Mouse (Mus musculus) C2C12 (cell line): Measurements from ENCODE around the gene Shisal2a. TPM values are rescaled to one million over a fixed set of nuclear protein-coding genes. Genes with fewer than 3 reads are reported as not detected.

Source experiments
- H3K27me3 ChIP-seq: one replicate; pipeline ENCODE4 v1.6.1; 2011; ENCODE audit not compliant: control insufficient read depth, insufficient read depth, insufficient read length
- H3K36me3 ChIP-seq: one replicate; pipeline ENCODE4 v1.6.1; 2011; ENCODE audit not compliant: control insufficient read depth, insufficient read depth
- H3K4me3 ChIP-seq: one replicate; pipeline ENCODE4 v1.5.1; 2011; ENCODE audit warnings: mild to moderate bottlenecking, control low read depth; ENCODE audit not compliant: poor library complexity, insufficient read depth, severe bottlenecking
- H3K79me2 ChIP-seq: one replicate; pipeline ENCODE4 v1.6.1; 2011; ENCODE audit not compliant: control insufficient read depth, insufficient read depth
- H3K79me3 ChIP-seq: one replicate; pipeline ENCODE4 v1.6.1; 2011; ENCODE audit warnings: low read depth, control low read depth
- H3ac ChIP-seq: one replicate; pipeline ENCODE3; 2011; ENCODE audit warnings: low read depth; ENCODE audit not compliant: control insufficient read depth, insufficient read length
- CEBPB ChIP-seq: IDR thresholded peaks from one replicate; pipeline ENCODE4 v1.6.1; 2011; ENCODE audit warnings: low read depth, mild to moderate bottlenecking, control low read depth, moderate library complexity
- CTCF ChIP-seq: IDR thresholded peaks from one replicate; pipeline ENCODE4 v1.5.1; 2011; ENCODE audit not compliant: control insufficient read depth, insufficient read depth, insufficient read length
- FOSL1 ChIP-seq: IDR thresholded peaks from one replicate; pipeline ENCODE4 v1.8.0; 2011; ENCODE audit warnings: mild to moderate bottlenecking, low read length; ENCODE audit not compliant: poor library complexity, insufficient read depth, severe bottlenecking
- MAX ChIP-seq: IDR thresholded peaks from one replicate; pipeline ENCODE4 v1.6.1; 2011; ENCODE audit warnings: mild to moderate bottlenecking, control low read depth
- MYOD1 ChIP-seq: IDR thresholded peaks from one replicate; pipeline ENCODE4 v1.6.1; 2011; ENCODE audit warnings: low read depth; ENCODE audit not compliant: control insufficient read depth, insufficient read length
- MYOG ChIP-seq: IDR thresholded peaks from one replicate; pipeline ENCODE4 v1.6.1; 2011; ENCODE audit not compliant: control insufficient read depth, insufficient read length; ENCODE audit errors: extremely low read depth
- USF1 ChIP-seq: IDR thresholded peaks from one replicate; pipeline ENCODE4 v1.6.1; 2011; ENCODE audit warnings: low read depth, mild to moderate bottlenecking, control low read depth, moderate library complexity
- polyA plus RNA-seq: library from polyadenylated mRNA; unstranded; fragments of >200 nt; fragmentation: generic; extraction: Trizol; gene quantifications from one replicate; pipeline ENCODE4 v1.2.1, GENCODE M21; 2012; ENCODE audit warnings: missing spikeins

Shisal2a gene
- polyA plus RNA-seq, 1 experiment = not detected

- Histone ChIP-seq H3ac (no peak overlapping the region), H3K36me3 (no peaks in the 10 kb centered on the region), H3K79me3 (no peaks in the 10 kb centered on the region), H3K4me3 (no peak overlapping the region), H3K27me3 (no peaks in the 10 kb centered on the region), H3K79me2 (no peaks in the 10 kb centered on the region)
- TF ChIP-seq CEBPB (no peak), FOSL1 (no peak), USF1 (no peak), MYOD1 (no peak), MYOG (no peak), CTCF (no peak), MAX (no peak)
These were observed 12.7 kb downstream of the Shisal2a start for GRCm38 (mm10) chr4:108370409-108370808.

- Histone ChIP-seq H3K27me3 (no peaks in the 10 kb centered on the region), H3K79me2 (no peaks in the 10 kb centered on the region), H3K79me3 (no peaks in the 10 kb centered on the region), H3K36me3 (no peaks in the 10 kb centered on the region), H3K4me3 (no peak overlapping the region), H3ac (no peak overlapping the region)
- TF ChIP-seq FOSL1 = no peak
- TF ChIP-seq USF1 = no peak
- TF ChIP-seq MYOG = no peak
- TF ChIP-seq MYOD1 = no peak
- TF ChIP-seq CEBPB = no peak
- no peak for TF ChIP-seq CTCF
- TF ChIP-seq MAX = no peak
These were observed 13.9 kb downstream of the Shisal2a start for GRCm38 (mm10) chr4:108369254-108369653.

GRCm38 (mm10) chr4:108364111-108364476 is 19.1 kb downstream of the Shisal2a start:
- no peak for TF ChIP-seq CEBPB
- no peak for TF ChIP-seq MAX
- no peak for TF ChIP-seq CTCF
- no peak for TF ChIP-seq FOSL1
- no peak for TF ChIP-seq USF1
- no peak for TF ChIP-seq MYOD1
- TF ChIP-seq MYOG = no peak
- no peaks in the 10 kb centered on the region for H3K79me2 ChIP-seq
- H3K79me3 ChIP-seq = no peaks in the 10 kb centered on the region
- H3K4me3 ChIP-seq = no peak overlapping the region
- H3ac ChIP-seq = no peak overlapping the region
- no peaks in the 10 kb centered on the region for H3K27me3 ChIP-seq
- H3K36me3 ChIP-seq = no peaks in the 10 kb centered on the region

GRCm38 (mm10) chr4:108363355-108364110 is 19.6 kb downstream of the Shisal2a start:
- no peak overlapping the region for H3K4me3 ChIP-seq
- no peaks in the 10 kb centered on the region for H3K27me3 ChIP-seq
- H3K36me3 ChIP-seq = no peaks in the 10 kb centered on the region
- TF ChIP-seq USF1 = no peak
- no peak for TF ChIP-seq CTCF
- no peak for TF ChIP-seq MYOD1
- TF ChIP-seq FOSL1 = no peak
- TF ChIP-seq MYOG = no peak
- TF ChIP-seq MAX = no peak
- no peak for TF ChIP-seq CEBPB
- H3K79me2 ChIP-seq = no peaks in the 10 kb centered on the region
- H3ac ChIP-seq = no peak overlapping the region
- no peaks in the 10 kb centered on the region for H3K79me3 ChIP-seq

GRCm38 (mm10) chr4:108362321-108363261 is 20.6 kb downstream of the Shisal2a start:
- H3K27me3 ChIP-seq = no peaks in the 10 kb centered on the region
- no peaks in the 10 kb centered on the region for H3K79me2 ChIP-seq
- no peak overlapping the region for H3K4me3 ChIP-seq
- H3K79me3 ChIP-seq = no peaks in the 10 kb centered on the region
- no peak for TF ChIP-seq MYOG
- TF ChIP-seq CEBPB = no peak
- no peak for TF ChIP-seq MYOD1
- no peak for TF ChIP-seq MAX
- TF ChIP-seq USF1 = no peak
- TF ChIP-seq FOSL1 = no peak
- H3ac ChIP-seq = no peak overlapping the region
- no peaks in the 10 kb centered on the region for H3K36me3 ChIP-seq
